Mouse (Mus musculus): Measurements from ENCODE around the gene Gpr139. TPM values are rescaled to one million over a fixed set of nuclear protein-coding genes. Genes with fewer than 3 reads are reported as not detected.

Gene Gpr139
- polyA plus RNA-seq, 1 experiment from 2014 or later = 1.8 TPM

Other genes starting within 250 kb of the Gpr139 start
- gene Gprc5b, start 189.4 kb downstream of the Gpr139 start, polyA plus RNA-seq (2016; fragmentation: Nextera tagmentation; extraction: Ambion mirVana) = 10.3 and 14.4 TPM in 2 replicates

Data from neural tube, embryonic 12.5 days (tissue).